Mouse (Mus musculus) thymus, postnatal 10 days (tissue): Measurements from ENCODE around the gene Adk.
"Not testable (repeated sequence)": the region's sequence is repeated elsewhere in the genome, so short reads cannot be mapped to it uniquely, and the experiment has no call there.

Source experiments
- DNase-seq, 2 experiments: peaks; one replicate each; pipeline ENCODE4 v3.0.0; 2021; ENCODE audit warnings: low spot score in 2 of 2

The Adk gene

GRCm38 (mm10) chr14:21064321-21064720 is 11.9 kb downstream of the Adk start:
- no peak for DNase-seq

GRCm38 (mm10) chr14:21065490-21066162 is 13.3 kb downstream of the Adk start:
- no peak for DNase-seq

GRCm38 (mm10) chr14:21069594-21069993 is 17.2 kb downstream of the Adk start:
- no peak for DNase-seq

DNA sequence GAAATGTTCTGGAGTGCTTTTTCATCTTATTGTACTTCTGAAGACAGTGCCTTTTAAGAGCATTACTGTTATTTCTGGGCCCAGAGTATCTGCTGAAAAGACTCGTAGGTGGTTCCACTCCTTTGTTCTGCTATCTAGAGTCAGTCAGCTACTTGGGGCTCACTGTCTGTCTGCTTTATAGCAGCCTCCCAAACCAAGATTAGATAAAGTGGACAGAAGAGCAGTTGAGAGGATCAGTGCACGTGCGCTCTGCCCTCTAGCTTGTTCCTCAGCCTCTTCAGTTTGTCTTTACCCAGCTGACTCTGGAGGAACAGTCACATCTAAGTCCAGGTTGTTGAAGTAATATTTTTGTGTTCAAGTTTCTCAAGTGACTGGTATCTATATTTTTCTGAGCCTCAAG is 21.6 kb downstream of the Adk start:
- DNase-seq: no peak

GRCm38 (mm10) chr14:21074398-21075320 is 22.3 kb downstream of the Adk start:
- no peak for DNase-seq

DNA sequence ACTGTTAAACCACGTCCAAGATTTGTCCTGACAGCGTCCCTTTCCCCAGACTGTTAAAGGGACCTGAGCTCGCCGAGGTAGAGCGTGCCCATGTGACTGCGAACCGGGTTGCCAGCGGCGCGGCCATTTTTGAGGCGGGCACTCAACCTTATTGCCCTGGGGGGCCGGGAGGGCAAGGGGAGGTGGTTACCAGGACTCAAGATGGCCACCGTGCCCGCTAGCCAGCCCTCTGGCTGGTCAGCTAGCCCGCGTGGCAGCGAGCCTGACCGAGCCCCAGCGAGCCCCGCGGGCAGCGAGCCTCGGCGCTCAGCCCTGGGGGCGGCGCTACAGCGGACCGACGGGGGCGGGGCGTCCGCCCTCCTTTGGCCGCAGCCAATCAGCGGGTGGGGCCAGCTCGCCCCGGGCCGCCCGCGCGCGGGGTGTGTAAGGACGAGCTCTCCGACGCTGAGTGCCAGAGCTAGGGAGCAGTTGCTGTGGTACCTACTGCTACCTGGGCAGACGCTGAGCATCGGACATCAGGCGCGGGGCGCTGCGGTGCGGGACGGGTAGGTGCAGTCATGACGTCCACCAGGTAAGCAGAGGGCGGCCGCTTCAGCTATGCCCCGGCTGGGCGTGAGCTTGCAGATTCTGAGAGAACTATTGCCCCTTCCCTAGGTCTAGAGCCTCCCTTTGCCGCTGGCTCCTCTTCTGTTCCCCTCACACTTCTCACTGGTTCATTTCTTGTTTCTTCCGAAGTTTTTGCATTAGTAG is 23.6 kb downstream of the Adk start:
- peak; percentile 75 to 89 for DNase-seq

DNA sequence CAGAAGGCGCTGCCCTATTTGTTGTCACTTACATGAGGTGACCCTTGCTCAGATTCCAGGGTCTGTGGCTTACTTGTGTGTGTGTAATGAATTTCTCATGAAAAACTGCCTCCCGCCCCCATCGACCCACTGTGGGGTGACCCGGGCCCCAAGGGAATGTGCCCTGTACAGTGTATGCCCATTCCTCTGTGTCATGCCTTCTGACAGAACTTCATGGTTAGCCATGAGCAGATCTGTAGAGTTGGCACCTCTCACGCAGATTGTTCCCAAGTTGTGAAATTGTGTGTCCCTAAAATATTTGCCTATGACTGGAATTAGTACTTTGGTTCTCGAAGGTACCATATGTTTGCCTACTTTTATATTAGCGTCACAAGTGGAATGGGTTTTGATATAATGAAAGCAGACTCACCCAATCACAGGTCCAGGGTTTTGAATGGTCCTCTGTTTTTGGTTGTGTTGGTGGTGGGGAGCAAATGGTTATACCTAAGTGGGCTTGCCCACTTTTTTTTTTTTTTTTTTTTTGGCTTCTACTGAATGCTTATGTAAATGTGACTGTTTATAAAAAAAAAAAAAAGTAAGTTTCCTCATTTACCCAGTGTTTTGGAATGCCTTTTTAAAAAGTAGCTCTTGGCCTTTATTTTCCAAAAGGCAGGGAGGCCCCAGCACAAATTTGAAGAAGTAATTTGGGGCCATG is 24.3 kb downstream of the Adk start:
- no peak for DNase-seq

GRCm38 (mm10) chr14:21077939-21078338 is 25.6 kb downstream of the Adk start:
- DNase-seq: no peak

GRCm38 (mm10) chr14:21078511-21078910 is 26.1 kb downstream of the Adk start:
- no peak for DNase-seq

GRCm38 (mm10) chr14:21082823-21083222 is 30.4 kb downstream of the Adk start:
- DNase-seq: no peak

- no peak for DNase-seq
Measured at GRCm38 (mm10) chr14:21085666-21086065, 33.3 kb downstream of the Adk start.

- no peak for DNase-seq
Measured at GRCm38 (mm10) chr14:21086106-21086505, 33.7 kb downstream of the Adk start.

DNA sequence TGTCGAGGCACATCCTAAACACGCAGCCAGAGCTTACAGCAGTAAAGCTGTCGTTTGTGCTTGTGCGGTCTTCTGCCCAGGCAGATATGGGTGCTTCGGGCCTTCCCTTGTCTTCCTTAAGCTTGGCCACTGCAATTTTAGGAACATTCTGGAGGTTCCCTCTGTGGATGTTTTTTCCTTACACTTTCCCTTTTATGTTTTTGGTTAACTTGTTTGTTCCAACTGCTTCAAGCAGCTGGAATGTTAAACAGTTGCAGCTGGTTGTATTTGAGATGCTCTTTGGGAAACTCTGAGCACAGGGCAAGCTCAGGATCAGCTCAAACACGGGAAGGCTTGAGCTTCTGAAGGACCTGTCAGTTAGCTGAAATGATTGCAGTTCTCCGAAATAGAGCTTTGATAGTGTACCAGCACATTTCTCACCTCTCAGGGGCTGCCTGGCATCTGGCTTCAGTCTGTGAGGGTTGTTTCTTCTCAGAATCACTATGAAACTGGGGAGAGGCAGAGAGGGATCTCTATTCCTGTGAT is 34.5 kb downstream of the Adk start:
- no peak for DNase-seq

GRCm38 (mm10) chr14:21087390-21088060 is 35.2 kb downstream of the Adk start:
- DNase-seq: no peak

DNA sequence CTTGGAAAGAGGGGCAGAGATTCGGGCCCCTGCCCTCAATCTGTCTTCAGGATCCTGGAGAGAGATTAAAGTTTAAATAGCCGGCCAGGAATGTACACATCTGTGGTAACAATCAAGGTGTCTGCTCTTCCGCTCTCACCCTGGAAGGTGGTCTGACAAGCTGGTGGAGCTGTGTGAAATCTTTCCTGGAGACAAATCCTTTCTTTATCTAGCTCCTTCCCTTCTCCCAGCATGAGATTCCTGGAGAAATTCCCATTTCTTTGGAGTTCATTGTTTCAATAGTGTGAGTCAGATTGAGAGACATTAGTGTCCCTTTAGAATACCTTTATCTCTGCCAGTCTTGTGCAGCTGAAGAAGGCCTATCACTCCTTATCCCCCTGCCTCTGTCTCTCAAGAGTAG is 36.4 kb downstream of the Adk start:
- no peak for DNase-seq

DNA sequence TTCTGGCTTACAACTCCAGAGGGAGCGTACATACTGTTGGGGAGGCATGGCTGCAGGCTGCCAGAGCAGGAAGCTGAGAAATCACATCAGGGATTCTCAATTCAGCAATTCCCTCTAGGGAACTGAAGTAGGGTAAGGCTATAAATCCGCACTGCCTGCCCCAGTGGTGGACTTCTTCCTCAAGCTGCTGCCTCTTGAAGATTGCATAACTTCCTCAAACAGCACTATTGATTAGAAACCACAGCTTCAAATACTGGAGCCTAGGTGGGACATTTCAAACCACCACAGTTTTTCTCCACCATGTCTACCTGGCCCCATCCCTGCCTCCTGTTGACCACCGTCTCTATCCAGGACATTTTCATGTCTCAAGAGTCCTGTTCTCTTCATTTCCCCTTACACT is 38.0 kb downstream of the Adk start:
- no peak for DNase-seq

DNA sequence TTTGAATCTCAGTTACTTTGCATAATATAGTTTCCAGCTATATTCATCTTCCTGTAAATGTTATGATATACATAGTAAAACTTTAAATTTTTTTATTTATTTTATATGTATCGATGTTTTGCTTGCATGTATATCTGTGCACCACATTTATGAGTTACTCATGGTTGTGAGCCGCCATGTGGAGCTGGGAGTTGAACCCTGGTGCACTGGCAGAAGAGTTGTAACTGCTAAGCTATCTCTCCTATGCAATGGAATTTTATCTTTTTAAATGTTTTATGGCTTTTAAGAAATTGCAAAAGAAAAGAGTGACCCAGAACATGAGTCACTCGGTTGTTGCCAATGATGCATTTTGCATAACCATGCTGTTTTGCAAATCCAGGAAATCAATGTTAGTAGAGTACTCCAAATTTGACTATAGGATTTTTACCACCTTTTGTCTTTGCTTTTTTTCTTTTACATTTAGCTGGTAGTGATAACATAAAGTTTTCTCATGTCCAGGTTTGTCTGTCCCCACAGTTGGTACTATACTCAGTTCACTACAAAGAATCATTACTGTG is 38.6 kb downstream of the Adk start:
- DNase-seq: no peak

- not testable (repeated sequence) for DNase-seq
Measured at GRCm38 (mm10) chr14:21094161-21094560, 41.8 kb downstream of the Adk start.

GRCm38 (mm10) chr14:21096279-21096678 is 43.9 kb downstream of the Adk start:
- no peak for DNase-seq

DNA sequence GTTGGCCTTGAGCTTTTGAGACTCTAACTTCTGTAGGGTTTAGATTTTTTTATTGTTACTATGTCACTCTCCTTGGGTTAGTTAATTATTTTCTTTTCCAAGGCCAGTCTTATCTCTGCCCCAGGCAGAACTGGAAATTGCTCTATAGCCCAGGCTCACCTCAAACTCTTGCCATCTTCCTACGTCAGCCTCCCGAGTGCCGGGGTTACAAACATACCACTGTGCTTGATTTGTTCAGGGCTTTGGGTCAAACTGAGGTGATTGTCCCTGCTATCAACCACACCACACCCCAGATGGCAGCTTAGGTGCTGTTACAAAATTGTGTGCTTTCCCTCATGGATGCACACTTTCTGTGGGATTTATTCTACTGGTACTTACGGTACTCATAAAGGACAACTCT is 44.3 kb downstream of the Adk start:
- DNase-seq: no peak

DNA sequence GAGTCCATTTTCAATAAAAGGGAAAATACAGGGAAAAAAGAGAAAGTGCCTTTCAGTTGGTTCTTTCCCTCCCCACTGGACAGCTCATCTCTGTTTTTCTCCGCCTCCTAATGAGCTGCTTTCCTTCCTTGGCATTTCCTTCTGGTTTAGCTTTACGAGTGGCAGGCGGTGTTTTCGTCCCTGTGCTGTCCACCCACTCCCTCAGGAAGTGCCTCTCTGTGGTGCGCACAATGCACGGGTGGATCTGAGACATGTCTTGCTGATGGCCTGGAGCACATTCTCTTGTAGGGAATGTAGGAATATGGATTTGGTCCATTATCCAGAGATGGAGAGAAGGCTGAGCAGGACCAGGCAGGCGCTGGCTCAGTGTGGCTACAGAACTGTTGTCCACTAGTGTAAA is 47.0 kb downstream of the Adk start:
- no peak for DNase-seq
